Mouse (Mus musculus) embryonic facial prominence, embryonic 15.5 days (tissue): ENCODE measurements around the gene Slc22a14. TPM values are rescaled to one million over a fixed set of nuclear protein-coding genes. Genes with fewer than 3 reads are reported as not detected.
"Not testable (repeated sequence)": the region's sequence is repeated elsewhere in the genome, so short reads cannot be mapped to it uniquely, and the experiment has no call there.

ENCODE experiments used
- ATAC-seq: fragments of 200-750 bp; cut with Nextera tagmentation; 2 replicates; pipeline ENCODE4 v1.8.0; 2017; ENCODE audit warnings: low read depth, moderate TSS enrichment; ENCODE audit not compliant: insufficient number of reproducible peaks, low FRiP score, low TSS enrichment
- H3K27ac ChIP-seq: fragments of 300-500 bp; sonication (generic); replicated peaks from 2 replicates; pipeline ENCODE4 v1.5.1; 2015; ENCODE audit warnings: mild to moderate bottlenecking, inconsistent platforms
- H3K27me3 ChIP-seq: fragments of 300-500 bp; sonication (generic); 2 replicates; pipeline ENCODE4 v1.6.1; 2015; ENCODE audit warnings: inconsistent platforms
- H3K36me3 ChIP-seq: fragments of 300-500 bp; sonication (generic); 2 replicates; pipeline ENCODE4 v1.6.1; 2015; ENCODE audit warnings: mild to moderate bottlenecking, inconsistent platforms
- H3K4me1 ChIP-seq: fragments of 300-500 bp; sonication (generic); 2 replicates; pipeline ENCODE4 v1.6.1; 2015; ENCODE audit warnings: inconsistent platforms
- H3K4me2 ChIP-seq: fragments of 300-500 bp; sonication (generic); replicated peaks from 2 replicates; pipeline ENCODE4 v1.6.1; 2015; ENCODE audit warnings: mild to moderate bottlenecking, inconsistent platforms
- H3K4me3 ChIP-seq: fragments of 300-500 bp; sonication (generic); replicated peaks from 2 replicates; pipeline ENCODE4 v1.5.1; 2015; ENCODE audit warnings: mild to moderate bottlenecking, inconsistent platforms
- H3K9ac ChIP-seq: fragments of 300-500 bp; sonication (generic); 2 replicates; pipeline ENCODE4 v1.6.1; 2015; ENCODE audit warnings: inconsistent platforms
- H3K9me3 ChIP-seq: fragments of 300-500 bp; sonication (generic); replicated peaks from 2 replicates; pipeline ENCODE4 v1.6.1; 2016; ENCODE audit warnings: inconsistent platforms
- WGBS: fragments of 180-500 bp; shearing (Covaris S2); methylation state at CpG from one replicate; pipeline ENCODE4 v1.1.7; 2015; 5-methylcytosine and 5-hydroxymethylcytosine counted together
- polyA plus RNA-seq: library from polyadenylated mRNA; unstranded; fragments of >200 nt; fragmentation: Nextera tagmentation; extraction: Ambion mirVana; gene quantifications from 2 replicates; pipeline ENCODE4 v1.2.1, GENCODE M21; 2015

Gene Slc22a14
- polyA plus RNA-seq, 1 experiment from 2014 or later = 0.08 TPM

DNA sequence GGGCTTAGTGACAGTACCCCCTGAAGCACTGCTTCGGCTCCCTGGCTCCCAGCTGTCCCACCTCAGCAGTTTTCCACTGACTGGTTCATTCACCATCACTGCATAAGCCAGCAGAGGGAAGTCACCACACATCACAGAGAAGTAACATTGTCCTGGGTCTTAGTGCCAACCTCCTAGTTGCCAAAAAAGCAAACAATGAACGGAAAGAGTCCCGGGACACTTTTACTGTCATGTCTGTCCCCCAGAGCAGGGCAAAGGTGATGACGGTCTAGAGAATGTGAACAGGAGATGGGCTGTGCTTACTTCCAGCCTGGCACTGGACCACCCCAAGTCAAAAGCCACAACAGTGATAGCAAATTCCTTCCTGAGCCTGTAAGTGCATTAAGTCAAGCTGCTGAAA, 126.6 kb downstream of the Slc22a14 start:
- Histone ChIP-seq H3K27me3 (no peaks in the 10 kb centered on the region), H3K4me2 (no peak overlapping the region), H3K4me3 (no peak overlapping the region), H3K27ac (no peak overlapping the region), H3K36me3 (peaks cover 36% of the 10 kb centered on the region), H3K9ac (no peak overlapping the region), H3K9me3 (no peaks in the 10 kb centered on the region), H3K4me1 (no peaks in the 10 kb centered on the region)
- WGBS = 87% methylated on average over 4 of the region's 4 CpGs
- ATAC-seq = no peak

DNA sequence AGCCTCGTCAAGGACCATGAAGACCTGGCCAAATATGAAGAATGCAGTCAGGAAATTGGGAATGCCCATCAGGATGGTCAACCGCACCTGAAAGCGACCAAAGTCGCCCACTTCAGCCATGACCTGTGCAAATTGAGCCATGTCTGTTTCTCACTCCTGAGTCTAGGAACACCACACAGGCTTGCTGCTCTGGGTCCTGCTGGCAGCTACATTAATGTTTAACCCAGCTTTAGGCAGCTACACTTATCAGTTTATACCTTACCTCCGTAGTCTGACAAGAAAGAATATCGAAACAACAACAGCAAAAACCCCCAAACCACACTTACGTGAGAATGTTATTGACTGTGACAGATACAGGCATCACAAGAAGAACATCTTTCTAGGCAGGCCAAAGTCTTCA, 133.8 kb downstream of the Slc22a14 start:
- WGBS = 93% methylated on average over 7 of the region's 7 CpGs
- Histone ChIP-seq H3K27ac (no peak overlapping the region), H3K27me3 (no peaks in the 10 kb centered on the region), H3K4me2 (no peak overlapping the region), H3K9me3 (no peaks in the 10 kb centered on the region), H3K4me1 (no peaks in the 10 kb centered on the region), H3K9ac (no peak overlapping the region), H3K36me3 (no peaks in the 10 kb centered on the region), H3K4me3 (no peak overlapping the region)
- ATAC-seq = no peak

DNA sequence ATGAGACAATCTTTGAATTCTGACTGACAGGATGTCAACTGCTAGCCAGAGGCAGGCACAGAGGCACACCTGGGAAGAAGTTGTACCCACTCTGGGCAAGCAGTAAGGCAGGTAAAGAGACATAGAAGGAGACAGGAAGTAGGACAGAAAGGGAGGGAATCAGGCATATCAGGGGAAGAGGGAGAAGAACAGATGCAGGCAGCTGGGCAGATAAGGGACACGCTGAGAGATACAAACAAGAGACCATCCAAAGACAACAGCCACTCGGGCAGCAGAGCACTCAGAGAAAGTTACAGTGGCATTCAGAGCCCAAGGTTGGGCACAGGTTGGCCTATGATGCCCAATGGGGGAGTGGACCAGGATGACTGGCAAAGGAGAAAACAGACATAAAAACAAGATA, 134.5 kb downstream of the Slc22a14 start:
- H3K36me3 ChIP-seq = 0 out of 2 replicates have a peak, but pooled peaks cover under 1% of the 10 kb centered on the region
- no peaks in the 10 kb centered on the region for H3K27me3 ChIP-seq
- no peak for ATAC-seq
- H3K4me3 ChIP-seq = no peak overlapping the region
- WGBS = 88% methylated on average over 2 of the region's 2 CpGs
- no peak overlapping the region for H3K27ac ChIP-seq
- no peak overlapping the region for H3K9ac ChIP-seq
- no peak overlapping the region for H3K4me2 ChIP-seq
- H3K4me1 ChIP-seq = no peaks in the 10 kb centered on the region
- no peaks in the 10 kb centered on the region for H3K9me3 ChIP-seq

DNA sequence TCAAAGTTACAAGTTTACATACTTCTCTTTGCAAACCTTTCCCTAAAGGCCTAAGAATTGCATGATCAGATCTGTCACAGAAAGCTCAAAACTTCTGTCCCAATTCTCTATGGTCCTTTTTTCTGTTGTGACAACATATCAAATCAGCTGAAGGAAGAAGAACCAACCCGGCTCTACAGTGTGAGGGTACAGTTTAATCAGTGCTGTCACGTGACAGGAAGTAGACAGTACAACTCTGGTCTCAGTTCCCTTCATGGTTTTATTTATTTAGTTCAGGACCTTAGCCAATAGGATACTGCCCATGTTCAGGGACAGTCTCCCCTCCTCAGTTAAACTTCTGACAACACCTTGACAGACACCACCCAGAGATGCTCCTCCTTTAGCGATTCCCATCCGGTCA, 145.1 kb downstream of the Slc22a14 start:
- no peak overlapping the region for H3K4me2 ChIP-seq
- ATAC-seq = no peak
- no peak overlapping the region for H3K27ac ChIP-seq
- H3K9ac ChIP-seq = no peak overlapping the region
- WGBS = 82% methylated on average over 4 of the region's 4 CpGs
- no peak overlapping the region for H3K4me3 ChIP-seq
- peaks cover 7% of the 10 kb centered on the region for H3K36me3 ChIP-seq
- H3K9me3 ChIP-seq = peaks cover 5% of the 10 kb centered on the region; the same call in 1 of the 2 replicates
- no peaks in the 10 kb centered on the region for H3K27me3 ChIP-seq
- H3K4me1 ChIP-seq = no peaks in the 10 kb centered on the region

DNA sequence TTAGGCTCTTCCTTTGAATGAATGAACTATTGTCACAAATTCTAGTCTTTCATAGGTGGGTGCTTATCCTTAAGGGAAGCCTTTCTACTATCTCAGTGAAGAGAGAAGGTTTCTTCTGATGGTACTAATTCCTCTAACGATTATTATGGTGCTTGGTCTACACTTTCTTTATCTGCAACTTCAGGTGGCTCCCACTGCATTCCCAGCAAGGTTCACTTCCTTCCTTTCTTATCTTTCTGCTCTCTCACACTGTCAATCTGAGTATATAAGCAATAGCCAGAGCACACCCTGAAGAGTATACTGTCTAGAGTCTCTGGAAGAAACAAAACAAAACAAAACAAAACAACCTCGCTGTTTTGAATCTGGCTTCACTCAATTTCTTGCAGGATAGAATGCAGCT, 145.7 kb downstream of the Slc22a14 start:
- Histone ChIP-seq H3K4me1 (no peaks in the 10 kb centered on the region), H3K4me2 (no peak overlapping the region), H3K27me3 (no peaks in the 10 kb centered on the region), H3K9ac (no peak overlapping the region), H3K36me3 (peaks cover 5% of the 10 kb centered on the region), H3K9me3 (peaks cover 3% of the 10 kb centered on the region; the same call in 1 of the 2 replicates), H3K4me3 (no peak overlapping the region), H3K27ac (no peak overlapping the region)
- 75% methylated on average over 2 of the region's 2 CpGs for WGBS
- ATAC-seq = no peak

DNA sequence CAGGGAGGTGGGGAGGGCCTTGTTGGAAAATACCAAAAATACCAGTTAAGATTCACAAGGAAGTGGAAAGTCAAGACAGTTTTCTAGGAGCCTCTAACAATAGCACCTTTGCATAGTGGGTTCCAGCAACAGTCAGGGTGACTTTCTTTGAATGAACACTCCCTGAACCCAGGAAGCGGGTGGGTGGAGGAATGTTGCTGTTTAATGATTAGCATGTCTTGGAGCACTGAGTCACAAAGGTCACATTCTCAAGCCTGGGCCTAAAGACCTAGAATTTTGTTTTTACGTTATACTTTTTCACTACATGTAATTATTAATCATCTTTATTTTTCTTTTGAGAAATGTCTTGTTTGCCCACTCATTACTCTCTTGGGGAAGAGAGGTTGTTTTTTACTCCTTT, 150.0 kb downstream of the Slc22a14 start:
- not testable (repeated sequence) for H3K9me3 ChIP-seq, H3K4me1 ChIP-seq, H3K4me3 ChIP-seq, H3K27ac ChIP-seq, H3K27me3 ChIP-seq, H3K36me3 ChIP-seq, H3K9ac ChIP-seq, ATAC-seq, H3K4me2 ChIP-seq
- 87% methylated on average over 2 of the region's 2 CpGs for WGBS

DNA sequence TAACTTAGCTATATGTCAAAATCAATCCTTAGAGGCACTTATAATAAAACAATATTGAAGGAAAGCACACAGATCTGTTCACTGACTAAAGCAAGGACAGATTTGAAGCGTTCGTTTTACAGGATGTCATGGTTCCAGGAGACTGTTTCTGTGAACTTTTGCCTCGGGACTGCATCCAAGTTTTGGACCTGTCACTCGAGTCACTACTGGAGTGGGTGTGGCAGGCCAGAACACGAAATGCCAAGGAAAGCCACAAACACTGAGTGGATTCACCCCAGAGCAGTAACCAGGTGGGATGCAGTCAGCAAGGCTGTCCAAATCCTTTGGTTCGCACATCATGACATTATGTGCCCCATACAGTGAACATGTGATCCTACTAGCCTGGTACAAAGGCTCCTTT, 150.8 kb downstream of the Slc22a14 start:
- no peaks in the 10 kb centered on the region for H3K4me1 ChIP-seq
- ATAC-seq = no peak
- no peaks in the 10 kb centered on the region for H3K9me3 ChIP-seq
- no peak overlapping the region for H3K4me2 ChIP-seq
- H3K27ac ChIP-seq = no peak overlapping the region
- H3K9ac ChIP-seq = no peak overlapping the region
- no peaks in the 10 kb centered on the region for H3K36me3 ChIP-seq
- 70% methylated on average over 6 of the region's 6 CpGs for WGBS
- no peaks in the 10 kb centered on the region for H3K27me3 ChIP-seq
- H3K4me3 ChIP-seq = no peak overlapping the region

DNA sequence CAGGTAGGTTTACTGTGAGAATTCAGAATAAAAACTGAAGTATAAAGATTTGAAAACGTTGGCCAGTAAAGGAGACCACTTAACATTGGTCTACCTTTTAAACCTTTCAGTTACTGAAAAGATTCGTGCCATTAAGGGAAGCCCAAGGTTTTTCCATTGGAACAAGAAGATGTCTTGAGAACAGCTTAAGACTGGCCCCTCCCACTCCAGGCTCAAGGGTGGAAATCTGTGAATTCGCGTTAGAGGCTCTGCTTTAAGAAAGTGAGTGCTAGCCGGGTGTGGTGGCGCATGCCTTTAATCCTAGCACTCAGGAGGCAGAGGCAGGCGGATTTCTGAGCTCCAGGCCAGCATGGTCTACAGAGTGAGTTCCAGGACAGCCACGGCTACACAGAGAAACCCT, 152.4 kb downstream of the Slc22a14 start:
- no peaks in the 10 kb centered on the region for H3K9me3 ChIP-seq
- 72% methylated on average over 8 of the region's 8 CpGs for WGBS
- ATAC-seq = no peak
- no peak overlapping the region for H3K27ac ChIP-seq
- H3K4me2 ChIP-seq = no peak overlapping the region
- no peak overlapping the region for H3K4me3 ChIP-seq
- H3K9ac ChIP-seq = no peak overlapping the region
- no peaks in the 10 kb centered on the region for H3K27me3 ChIP-seq
- H3K4me1 ChIP-seq = no peaks in the 10 kb centered on the region
- no peaks in the 10 kb centered on the region for H3K36me3 ChIP-seq

DNA sequence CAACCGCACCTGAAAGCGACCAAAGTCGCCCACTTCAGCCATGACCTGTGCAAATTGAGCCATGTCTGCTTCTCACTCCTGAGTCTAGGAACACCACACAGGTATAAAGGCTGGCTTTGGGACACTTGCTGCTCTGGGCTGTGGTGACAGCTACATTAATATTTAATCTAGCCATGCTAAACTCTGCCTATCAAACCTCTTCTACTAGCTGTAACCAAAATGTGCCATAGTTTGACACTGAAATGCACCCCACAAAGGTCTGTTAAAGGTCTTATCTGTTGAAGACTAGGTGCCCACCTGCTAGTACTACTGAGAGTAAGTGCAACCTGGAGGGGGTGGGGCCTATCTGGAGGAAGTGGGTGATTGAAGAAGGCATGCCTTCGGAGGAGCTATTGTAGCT, 156.4 kb downstream of the Slc22a14 start, which contains the start of gene Slc22a13:
Slc22a13 (minus strand) TSS at position 101 of the 400 bp plus-strand sequence.
- WGBS = 87% methylated on average over 4 of the region's 4 CpGs
- Histone ChIP-seq H3K4me2 (no peak within 1 kb of the TSS), H3K27me3 (no peaks in the 10 kb centered on the region), H3K9me3 (no peaks in the 10 kb centered on the region), H3K9ac (no peak within 1 kb of the TSS), H3K36me3 (no peaks in the 10 kb centered on the region), H3K4me1 (no peaks in the 10 kb centered on the region), H3K27ac (no peak within 1 kb of the TSS), H3K4me3 (no peak within 1 kb of the TSS)
- no peak for ATAC-seq

DNA sequence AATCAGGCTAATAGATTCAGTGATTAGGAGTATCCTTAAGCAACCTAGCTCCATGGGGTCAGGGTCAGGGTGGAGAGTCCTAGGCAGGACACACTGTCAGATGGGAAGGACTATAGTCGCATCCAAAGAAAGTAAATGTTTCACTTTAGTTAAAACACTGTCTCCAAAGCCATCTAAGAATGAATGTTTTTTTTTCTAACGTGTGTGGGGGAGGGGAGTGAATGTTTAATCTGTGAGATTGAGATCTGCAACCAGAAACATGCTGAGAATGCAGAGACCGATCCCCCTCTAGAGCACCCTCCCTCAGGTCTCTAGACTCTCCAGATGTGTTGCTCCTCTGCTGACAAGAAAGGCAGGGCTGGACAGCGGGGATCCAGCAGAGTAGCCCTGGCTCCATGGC, 158.2 kb downstream of the Slc22a14 start:
- Histone ChIP-seq H3K9me3 (no peaks in the 10 kb centered on the region), H3K4me3 (no peak overlapping the region), H3K4me2 (no peak overlapping the region), H3K9ac (no peak overlapping the region), H3K4me1 (no peaks in the 10 kb centered on the region), H3K27me3 (no peaks in the 10 kb centered on the region), H3K36me3 (no peaks in the 10 kb centered on the region), H3K27ac (no peak overlapping the region)
- 63% methylated on average over 4 of the region's 4 CpGs for WGBS
- ATAC-seq = no peak

DNA sequence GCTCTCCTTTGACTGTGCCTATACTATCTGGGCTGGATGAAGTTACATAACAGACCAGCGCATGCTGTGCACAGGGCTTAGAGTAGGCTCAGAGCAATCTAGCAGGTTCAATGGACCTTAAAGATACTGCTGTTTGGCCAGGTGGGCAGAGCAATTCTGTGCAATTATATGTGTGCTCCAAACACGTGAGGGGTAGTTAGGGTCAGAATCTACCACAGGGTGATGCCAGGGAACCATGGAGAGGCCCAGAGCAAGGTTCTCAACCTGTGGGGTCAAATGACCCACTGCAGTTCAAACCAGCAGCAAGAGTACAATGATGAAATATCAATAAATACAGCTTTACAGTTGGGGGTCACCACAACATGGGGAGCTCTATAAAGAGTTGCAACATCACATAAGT, 158.7 kb downstream of the Slc22a14 start:
- no peak overlapping the region for H3K4me2 ChIP-seq
- no peaks in the 10 kb centered on the region for H3K4me1 ChIP-seq
- H3K4me3 ChIP-seq = no peak overlapping the region
- no peak overlapping the region for H3K27ac ChIP-seq
- WGBS = 66% methylated on average over 2 of the region's 2 CpGs
- H3K36me3 ChIP-seq = no peaks in the 10 kb centered on the region
- H3K27me3 ChIP-seq = no peaks in the 10 kb centered on the region
- H3K9me3 ChIP-seq = no peaks in the 10 kb centered on the region
- ATAC-seq = no peak
- no peak overlapping the region for H3K9ac ChIP-seq

DNA sequence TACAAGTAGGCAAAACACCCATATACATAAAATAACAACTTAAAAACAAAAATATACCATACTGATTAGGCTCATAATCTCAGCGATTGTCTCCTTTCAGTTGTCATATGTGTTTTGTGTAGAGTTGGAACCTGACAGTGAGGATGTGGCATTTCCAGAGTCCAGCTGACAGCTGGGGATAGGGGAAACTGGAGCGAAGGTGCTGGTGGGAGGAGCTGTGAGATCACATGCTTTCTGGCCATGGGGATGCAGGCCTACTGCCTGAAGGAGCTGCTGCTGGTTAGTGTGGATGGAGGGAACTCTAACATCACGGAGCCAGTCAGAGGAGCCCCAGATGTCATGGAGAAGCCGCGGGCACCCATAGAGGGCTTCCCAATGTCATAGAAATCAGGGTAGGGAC, 159.6 kb downstream of the Slc22a14 start:
- Histone ChIP-seq H3K27me3 (no peaks in the 10 kb centered on the region), H3K27ac (no peak overlapping the region), H3K4me2 (no peak overlapping the region), H3K36me3 (no peaks in the 10 kb centered on the region), H3K9me3 (no peaks in the 10 kb centered on the region), H3K9ac (no peak overlapping the region), H3K4me1 (no peaks in the 10 kb centered on the region), H3K4me3 (no peak overlapping the region)
- no peak for ATAC-seq
- WGBS = 93% methylated on average over 5 of the region's 5 CpGs
